Mouse (Mus musculus): Measurements from ENCODE around the gene Ptpn18.

- TF ChIP-seq POLR2A (IDR thresholded peaks at IDR 0.05; ENCODE audit: insufficient read depth, low read depth, low read length) (no peak), CTCF (IDR thresholded peaks at IDR 0.05; ENCODE audit: insufficient read depth, low read depth, low read length) (no peak)
These were observed 19.5 kb downstream of the Ptpn18 start for GRCm38 (mm10) chr1:34478891-34479655.
